Mouse (Mus musculus) midbrain, embryonic 16.5 days (tissue): Measurements from ENCODE around the gene Helz2. TPM values are rescaled to one million over a fixed set of nuclear protein-coding genes. Genes with fewer than 3 reads are reported as not detected.

Source experiments
- ATAC-seq: fragments of 200-750 bp; cut with Nextera tagmentation; 2 replicates; pipeline ENCODE4 v1.8.0; 2017; ENCODE audit warnings: moderate TSS enrichment
- H3K27ac ChIP-seq: fragments of 300-500 bp; sonication (generic); 2 replicates; pipeline ENCODE4 v1.5.1; 2014; ENCODE audit warnings: mild to moderate bottlenecking, low read length, mixed read lengths
- H3K27me3 ChIP-seq: fragments of 300-500 bp; sonication (generic); 2 replicates; pipeline ENCODE4 v1.6.1; 2014; ENCODE audit warnings: low read depth, low read length, mixed read lengths; ENCODE audit not compliant: control insufficient read depth, insufficient read depth
- H3K36me3 ChIP-seq: fragments of 300-500 bp; sonication (generic); 2 replicates; pipeline ENCODE4 v1.6.1; 2014; ENCODE audit warnings: mild to moderate bottlenecking, low read length, moderate library complexity, mixed read lengths; ENCODE audit not compliant: control insufficient read depth, insufficient read depth
- H3K4me1 ChIP-seq: fragments of 300-500 bp; sonication (generic); 2 replicates; pipeline ENCODE4 v1.6.1; 2014; ENCODE audit warnings: mild to moderate bottlenecking, low read length, mixed read lengths; ENCODE audit not compliant: control insufficient read depth, insufficient read depth
- H3K4me2 ChIP-seq: fragments of 300-500 bp; sonication (generic); 2 replicates; pipeline ENCODE4 v1.6.1; 2014; ENCODE audit warnings: mild to moderate bottlenecking, low read length, mixed read lengths
- H3K4me3 ChIP-seq: fragments of 300-500 bp; sonication (generic); 2 replicates; pipeline ENCODE4 v1.5.1; 2014; ENCODE audit warnings: low read depth, mild to moderate bottlenecking, low read length, moderate library complexity, mixed read lengths
- H3K9ac ChIP-seq: fragments of 300-500 bp; sonication (generic); 2 replicates; pipeline ENCODE4 v1.6.1; 2014; ENCODE audit warnings: low read depth, low read length, mixed read lengths
- H3K9me3 ChIP-seq: fragments of 300-500 bp; sonication (generic); replicated peaks from 2 replicates; pipeline ENCODE4 v1.6.1; 2014; ENCODE audit warnings: mild to moderate bottlenecking, low read length, mixed read lengths; ENCODE audit not compliant: control insufficient read depth, poor library complexity, severe bottlenecking
- WGBS: fragments of 180-500 bp; shearing (Covaris S2); extraction: QIAGEN DNeasy Blood & Tissue Kit; methylation state at CpG from one replicate; pipeline ENCODE4 v1.1.7; 2014; 5-methylcytosine and 5-hydroxymethylcytosine counted together
- polyA plus RNA-seq: library from polyadenylated mRNA; unstranded; fragments of >200 nt; fragmentation: Nextera tagmentation; extraction: Ambion mirVana; gene quantifications from 2 replicates; pipeline ENCODE4 v1.2.1, GENCODE M21; 2015

Helz2 gene
- polyA plus RNA-seq, 1 experiment from 2014 or later, result 0.44 TPM

GRCm38 (mm10) chr2:181234680-181235079 lies 7.1 kb downstream of the Helz2 start:
- Histone ChIP-seq H3K9me3 (no peaks in the 10 kb centered on the region), H3K4me2 (no peak overlapping the region), H3K27ac (no peak overlapping the region), H3K4me1 (no peaks in the 10 kb centered on the region), H3K4me3 (no peak overlapping the region), H3K27me3 (no peaks in the 10 kb centered on the region), H3K36me3 (no peaks in the 10 kb centered on the region), H3K9ac (no peak overlapping the region)
- ATAC-seq, result no peak
- 96% methylated on average over 11 of the region's 11 CpGs for WGBS

- 90% methylated on average over 15 of the region's 15 CpGs for WGBS
- H3K4me3 ChIP-seq, result no peak overlapping the region
Measured at GRCm38 (mm10) chr2:181233443-181233842, 8.4 kb downstream of the Helz2 start.

DNA sequence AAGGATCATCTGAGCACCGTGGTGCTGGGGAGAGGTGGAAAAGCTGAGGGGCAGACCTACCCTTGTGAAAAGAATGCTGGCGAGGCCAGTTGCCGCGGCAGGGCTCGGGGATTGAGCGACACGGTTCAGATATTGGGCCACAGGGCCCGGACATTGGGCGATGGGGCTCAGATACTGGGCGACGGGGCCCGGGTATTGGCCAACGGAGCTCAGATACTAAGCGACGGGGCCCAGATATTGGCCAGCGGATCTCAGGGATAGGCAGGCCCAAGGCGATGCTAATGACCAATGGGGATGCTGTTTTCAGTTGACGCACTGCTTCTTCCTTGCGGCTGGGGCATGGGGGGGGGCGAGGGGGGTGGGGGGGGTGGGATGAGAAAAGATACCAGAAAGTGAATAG lies 10.7 kb downstream of the Helz2 start:
- 74% methylated on average over 19 of the region's 20 CpGs for WGBS

More at GRCm38 (mm10) chr2:181233443-181233842, 8.4 kb downstream of the Helz2 start:
- Histone ChIP-seq H3K36me3 (no peaks in the 10 kb centered on the region), H3K9me3 (no peaks in the 10 kb centered on the region), H3K4me2 (no peak overlapping the region), H3K27ac (no peak overlapping the region), H3K4me1 (no peaks in the 10 kb centered on the region), H3K9ac (no peak overlapping the region), H3K27me3 (no peaks in the 10 kb centered on the region)
- no peak for ATAC-seq

GRCm38 (mm10) chr2:181228335-181228734 lies 13.5 kb downstream of the Helz2 start:
- no peak overlapping the region for H3K4me3 ChIP-seq
- H3K4me1 ChIP-seq, result no peaks in the 10 kb centered on the region
- no peaks in the 10 kb centered on the region for H3K9me3 ChIP-seq
- H3K36me3 ChIP-seq, result no peaks in the 10 kb centered on the region
- no peak overlapping the region for H3K4me2 ChIP-seq
- H3K9ac ChIP-seq, result no peak overlapping the region
- no peak overlapping the region for H3K27ac ChIP-seq
- ATAC-seq, result no peak
- H3K27me3 ChIP-seq, result no peaks in the 10 kb centered on the region
- 63% methylated on average over 1 of the region's 1 CpGs for WGBS

More for the DNA sequence above, 10.7 kb downstream of the Helz2 start:
- Histone ChIP-seq H3K9ac (peak overlapping the region; percentile 18; the same call in 1 of the 2 replicates), H3K9me3 (no peaks in the 10 kb centered on the region), H3K4me2 (no peak overlapping the region), H3K27ac (no peak overlapping the region), H3K4me3 (no peak overlapping the region), H3K36me3 (no peaks in the 10 kb centered on the region), H3K27me3 (no peaks in the 10 kb centered on the region), H3K4me1 (no peaks in the 10 kb centered on the region)
- ATAC-seq, result no peak

GRCm38 (mm10) chr2:181227122-181227521 lies 14.7 kb downstream of the Helz2 start:
- WGBS, result 88% methylated on average over 3 of the region's 3 CpGs
- Histone ChIP-seq H3K4me2 (no peak overlapping the region), H3K9ac (no peak overlapping the region), H3K4me1 (no peaks in the 10 kb centered on the region), H3K27ac (no peak overlapping the region), H3K9me3 (no peaks in the 10 kb centered on the region), H3K4me3 (no peak overlapping the region), H3K27me3 (no peaks in the 10 kb centered on the region), H3K36me3 (no peaks in the 10 kb centered on the region)
- ATAC-seq, result no peak

- Histone ChIP-seq H3K9me3 (no peaks in the 10 kb centered on the region), H3K9ac (no peak overlapping the region), H3K27me3 (no peaks in the 10 kb centered on the region), H3K4me1 (peaks cover 3% of the 10 kb centered on the region; the same call in 1 of the 2 replicates), H3K36me3 (no peaks in the 10 kb centered on the region), H3K4me2 (no peak overlapping the region), H3K27ac (no peak overlapping the region), H3K4me3 (no peak overlapping the region)
- no peak for ATAC-seq
- WGBS, result 91% methylated on average over 2 of the region's 2 CpGs
Measured at GRCm38 (mm10) chr2:181224994-181225393, 16.8 kb downstream of the Helz2 start.

DNA sequence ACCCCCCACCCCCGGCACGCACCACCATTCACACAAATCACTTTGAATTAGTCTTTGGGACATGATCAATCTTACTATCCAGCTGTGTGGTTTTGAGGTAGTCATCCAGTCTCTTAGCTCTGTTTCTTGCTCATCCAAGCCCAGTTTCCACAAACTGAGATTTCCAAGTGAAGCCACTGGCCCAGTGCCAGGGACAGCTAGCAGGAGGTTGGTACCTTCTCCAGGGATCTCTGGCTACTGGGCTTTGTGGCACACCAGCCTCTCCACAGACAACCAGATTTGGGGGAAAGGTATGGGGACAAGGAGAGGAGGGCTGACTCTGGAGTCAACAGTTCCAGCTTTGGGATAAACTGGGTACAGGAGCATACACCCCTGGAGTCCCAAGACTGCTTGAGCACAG lies 21.5 kb downstream of the Helz2 start:
- Histone ChIP-seq H3K4me3 (peak overlapping the region; percentile 29; the same call in 1 of the 2 replicates), H3K36me3 (no peaks in the 10 kb centered on the region), H3K9ac (no peak overlapping the region), H3K9me3 (no peaks in the 10 kb centered on the region), H3K4me1 (peaks cover 8% of the 10 kb centered on the region; the same call in 1 of the 2 replicates), H3K4me2 (peak overlapping the region; percentile 56), H3K27me3 (no peaks in the 10 kb centered on the region), H3K27ac (no peak overlapping the region)
- no peak for ATAC-seq
- WGBS, result 62% methylated on average over 2 of the region's 2 CpGs

DNA sequence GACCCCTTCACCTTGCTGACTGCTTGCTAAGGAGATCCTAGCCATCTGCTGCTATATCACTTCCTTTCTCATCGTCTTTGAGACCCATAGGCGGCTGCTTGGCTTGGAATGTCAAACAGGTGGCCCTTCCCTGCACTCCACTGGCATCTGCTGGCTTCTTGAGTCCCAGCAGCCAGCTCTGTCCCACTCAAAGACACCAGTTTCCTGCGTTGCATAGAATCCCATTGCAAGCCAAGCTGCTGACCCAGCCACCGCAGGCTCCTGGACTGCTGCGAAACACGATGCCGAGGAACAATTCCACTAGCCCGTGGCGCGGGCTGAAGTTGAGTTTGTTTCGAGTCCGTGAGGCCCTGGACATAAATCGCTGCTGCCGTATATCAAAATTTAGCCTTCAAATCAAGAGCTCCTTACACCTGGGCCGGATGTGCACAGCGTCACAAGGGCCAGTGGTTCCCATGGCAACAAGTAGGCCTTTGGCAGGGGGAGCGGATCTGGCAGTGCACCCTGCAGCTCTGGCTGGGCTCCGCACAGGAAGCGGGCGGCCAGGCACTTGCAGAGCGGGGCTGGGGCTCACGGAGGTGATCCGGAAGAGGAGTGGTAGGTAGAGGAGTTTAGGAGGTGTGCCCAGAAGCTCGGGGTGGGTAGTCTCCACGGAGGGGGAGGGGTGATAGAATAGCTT lies 22.1 kb downstream of the Helz2 start, which contains the start of gene Fndc11:
Fndc11 (plus strand) TSS at position 476 of the 679 bp plus-strand sequence.
- Histone ChIP-seq H3K9ac (peak within 1 kb of the TSS; percentile 17; the same call in 1 of the 2 replicates), H3K4me3 (peak within 1 kb of the TSS; percentile 29), H3K27me3 (no peaks in the 10 kb centered on the region), H3K9me3 (no peaks in the 10 kb centered on the region), H3K36me3 (no peaks in the 10 kb centered on the region), H3K4me1 (peaks cover 8% of the 10 kb centered on the region; the same call in 1 of the 2 replicates), H3K27ac (peak within 1 kb of the TSS; percentile 47; the same call in 1 of the 2 replicates), H3K4me2 (peak within 1 kb of the TSS; percentile 56)
- 2% methylated on average over 25 of the region's 25 CpGs for WGBS
- ATAC-seq, result peak; percentile 96

- H3K36me3 ChIP-seq, result no peaks in the 10 kb centered on the region
- H3K27me3 ChIP-seq, result peaks cover 5% of the 10 kb centered on the region; the same call in 1 of the 2 replicates
- no peak overlapping the region for H3K9ac ChIP-seq
- no peak overlapping the region for H3K27ac ChIP-seq
- no peak overlapping the region for H3K4me3 ChIP-seq
- ATAC-seq, result no peak
- H3K4me1 ChIP-seq, result peaks cover 8% of the 10 kb centered on the region; the same call in 1 of the 2 replicates
- no peak overlapping the region for H3K4me2 ChIP-seq
- 65% methylated on average over 5 of the region's 5 CpGs for WGBS
- no peaks in the 10 kb centered on the region for H3K9me3 ChIP-seq
Measured at GRCm38 (mm10) chr2:181218881-181219485, 22.8 kb downstream of the Helz2 start.
